Mouse (Mus musculus) lung, adult 2 months (tissue): ENCODE results near the gene Hist1h2ac.

Experiments used
- CTCF ChIP-seq: fragments of 200-500 bp; IDR thresholded peaks from 2 replicates; pipeline ENCODE4 v1.5.1; 2011; ENCODE audit warnings: mild to moderate bottlenecking, low read length, control low read depth; ENCODE audit not compliant: insufficient read depth
- POLR2A ChIP-seq: fragments of 200-500 bp; IDR thresholded peaks from 2 replicates; pipeline ENCODE4 v1.6.1; 2011; ENCODE audit warnings: low read depth, mild to moderate bottlenecking, control low read depth, low read length, borderline replicate concordance; ENCODE audit errors: extremely low read depth

GRCm38 (mm10) chr13:23706771-23707170, 23.0 kb upstream of the Hist1h2ac start:
- TF ChIP-seq CTCF (no peak), POLR2A (no peak)
